Mouse (Mus musculus) CH12.LX (cell line): ENCODE data around the gene Lgals7.

Source experiments
- CHD1 ChIP-seq: IDR thresholded peaks from 2 replicates; pipeline ENCODE4 v1.6.1; 2012; ENCODE audit warnings: low read depth, low read length, improper control_type of control experiment, inconsistent platforms
- CTCF ChIP-seq, 2 experiments: IDR thresholded peaks in 1 of 2; conservative IDR thresholded peaks in 1 of 2; 2 replicates each; pipeline ENCODE4 v1.5.1; 2011 to 2012; ENCODE audit warnings: low read depth in 2 of 2, low read length in 2 of 2, improper control_type of control experiment in 1 of 2, inconsistent platforms in 1 of 2, mild to moderate bottlenecking in 1 of 2, moderate library complexity in 1 of 2
- ELF1 ChIP-seq: IDR thresholded peaks from 2 replicates; pipeline ENCODE4 v1.6.1; 2014; ENCODE audit warnings: low read depth, mild to moderate bottlenecking, inconsistent platforms, low read length, improper control_type of control experiment
- POLR2A ChIP-seq: IDR thresholded peaks from 2 replicates; pipeline ENCODE4 v1.6.1; 2011; ENCODE audit warnings: low read depth, mild to moderate bottlenecking, improper control_type of control experiment, low read length

DNA sequence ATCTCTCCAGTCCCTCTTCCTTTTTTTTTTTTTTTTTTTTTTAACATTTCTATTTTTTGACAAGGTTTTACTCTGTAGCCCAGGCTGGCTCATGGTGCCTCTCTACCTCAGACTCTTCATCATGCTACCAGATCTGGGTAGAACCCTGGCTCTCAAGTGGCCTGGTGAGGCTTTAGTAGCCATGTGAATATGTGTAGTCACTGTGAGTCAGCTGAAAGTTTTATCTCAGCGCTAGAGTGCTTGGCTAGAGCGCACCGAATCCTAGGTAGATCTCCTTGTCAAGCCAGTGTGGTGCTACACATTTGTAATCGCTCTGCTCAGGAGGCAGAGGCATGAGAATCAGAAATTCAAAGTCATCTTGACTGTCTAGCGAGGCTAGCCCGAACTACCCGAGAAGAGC, 13.5 kb downstream of the Lgals7 start:
- TF ChIP-seq CTCF (conservative IDR thresholded peaks at IDR 0.05 in 1 of 2, IDR thresholded peaks at IDR 0.05 in 1 of 2; ENCODE audit: low read depth in 2 of 2, low read length in 2 of 2) (no peak), ELF1 (no peak), POLR2A (no peak), CHD1 (no peak)
